Mouse (Mus musculus) adipocyte (in vitro differentiated cells): ENCODE measurements at regions not wholly inside any gene's neighbourhood (a gene's known extent, or its start where the extent isn't known, plus 50 kb on each side); places are given as distances from the start of the nearest gene placed in this dataset.
A peak's percentile ranks its signal among the peaks of the same experiment; 100 is the strongest.

ENCODE experiments used
- DNase-seq: peaks from one replicate; pipeline ENCODE4 v3.0.0-alpha.2; 2016; ENCODE audit warnings: low spot score

DNA sequence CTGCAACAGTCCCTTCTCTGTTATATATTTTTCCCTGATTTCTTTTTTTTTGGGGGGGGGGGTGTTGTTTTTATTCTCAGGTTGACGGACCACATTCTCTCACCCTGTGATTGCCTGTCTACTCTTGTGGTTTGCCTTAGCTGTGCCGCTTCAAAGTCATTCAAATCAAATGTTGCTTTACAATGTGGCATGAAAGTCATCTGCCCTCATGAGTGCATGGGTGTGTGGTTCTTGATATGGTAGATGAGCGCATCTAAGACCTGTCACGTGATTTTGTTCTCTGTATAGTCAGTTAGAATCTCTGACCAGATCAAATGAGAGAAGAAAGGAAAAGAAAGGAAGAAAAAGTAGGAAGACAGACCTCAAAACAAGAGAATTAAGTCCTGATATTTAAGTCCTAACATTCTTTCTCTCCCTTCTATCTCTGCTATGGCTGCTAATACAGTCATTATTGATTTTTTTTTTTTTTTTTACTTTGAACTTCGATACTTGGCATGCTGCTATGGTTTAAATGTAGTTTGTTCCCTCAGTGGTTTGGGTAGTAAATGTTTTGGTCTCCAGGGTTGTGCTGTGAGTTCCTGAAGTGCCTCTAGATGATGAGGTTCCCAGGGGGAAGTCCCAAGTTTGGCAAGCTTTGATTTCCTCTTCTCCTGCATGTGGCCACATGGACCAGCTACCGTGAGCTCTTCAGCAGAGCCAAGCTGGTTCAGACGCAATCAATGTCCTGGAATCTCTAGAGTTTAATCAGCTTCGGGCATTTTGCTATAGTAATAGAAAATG lies 91.2 kb upstream of the Npas2 start:
- no peak for DNase-seq

GRCm38 (mm10) chr1:39102989-39103910 lies 90.3 kb upstream of the Npas2 start:
- no peak for DNase-seq

DNA sequence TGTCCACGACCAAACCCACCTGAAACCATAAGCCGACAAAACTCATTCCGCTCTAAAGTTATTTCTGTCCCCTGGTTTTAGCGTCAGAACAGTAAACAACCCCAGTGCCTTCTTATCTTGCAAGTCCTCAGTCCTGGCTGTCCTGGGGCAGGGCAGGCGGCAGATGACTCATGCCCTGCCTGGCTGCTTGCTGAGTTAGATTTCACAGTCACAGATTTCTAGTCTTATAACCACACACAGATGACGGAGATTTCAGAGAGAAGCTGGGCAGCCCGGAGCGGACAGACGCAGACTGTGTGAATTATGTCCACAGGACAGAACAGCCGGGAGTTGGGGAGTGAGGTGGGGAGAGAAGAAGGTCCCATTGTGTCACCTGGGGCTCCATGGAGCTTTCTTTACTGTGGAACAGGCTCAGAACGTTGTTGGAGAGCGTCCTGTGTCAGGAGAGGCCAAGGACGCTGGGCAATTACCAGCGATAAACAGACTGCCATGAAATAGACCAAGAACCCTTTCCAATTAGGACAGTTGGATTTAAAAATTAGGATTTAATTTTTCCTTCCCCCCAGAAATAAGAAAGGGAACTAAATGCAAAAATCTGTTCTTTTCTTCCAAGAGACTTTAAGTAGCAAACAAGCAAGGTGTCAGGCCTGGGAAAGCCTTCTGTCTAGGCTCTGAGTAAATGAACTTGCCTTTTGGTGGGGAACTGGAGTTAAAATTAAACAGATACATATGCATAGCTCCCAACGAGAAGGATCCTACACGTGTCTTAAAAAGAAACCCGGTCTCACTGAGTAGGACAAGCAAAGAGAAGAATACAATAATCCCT lies 87.8 kb upstream of the Npas2 start:
- DNase-seq, result peak; percentile 74

DNA sequence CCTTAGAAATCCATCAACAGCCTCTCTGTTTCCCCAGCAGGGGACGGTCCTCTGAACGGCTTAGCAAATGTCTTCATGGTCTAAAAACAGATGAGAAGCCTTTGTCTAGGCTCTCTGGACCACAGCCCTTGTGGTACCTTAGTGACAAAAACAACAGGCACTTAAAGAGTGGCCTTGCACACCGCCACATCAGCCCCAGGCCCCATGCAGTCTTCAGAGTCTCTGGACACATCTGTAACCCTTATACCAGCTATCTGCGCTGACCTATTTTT lies 87.2 kb upstream of the Npas2 start:
- no peak for DNase-seq

DNA sequence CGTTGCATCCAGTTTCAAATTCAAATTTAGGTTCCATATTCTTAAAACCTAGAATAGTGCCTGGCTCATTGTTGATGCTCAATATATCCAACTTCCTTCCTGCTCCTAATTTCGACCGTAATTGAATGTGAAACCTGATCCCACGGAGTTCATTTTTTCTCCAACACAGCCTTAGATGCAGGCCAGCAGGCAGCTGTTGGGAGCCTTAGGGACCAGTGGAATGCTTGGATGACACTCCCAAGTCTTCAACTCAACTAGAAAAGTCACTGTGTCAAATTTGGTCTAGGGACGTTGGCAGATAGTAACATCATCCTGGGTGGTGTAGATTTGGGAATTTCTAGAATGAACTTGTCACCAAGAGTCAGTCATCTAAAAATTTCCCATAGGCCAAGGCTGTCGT lies 86.9 kb upstream of the Npas2 start:
- no peak for DNase-seq

- DNase-seq, result no peak
Measured at GRCm38 (mm10) chr1:39116319-39116718, 77.2 kb upstream of the Npas2 start.

DNA sequence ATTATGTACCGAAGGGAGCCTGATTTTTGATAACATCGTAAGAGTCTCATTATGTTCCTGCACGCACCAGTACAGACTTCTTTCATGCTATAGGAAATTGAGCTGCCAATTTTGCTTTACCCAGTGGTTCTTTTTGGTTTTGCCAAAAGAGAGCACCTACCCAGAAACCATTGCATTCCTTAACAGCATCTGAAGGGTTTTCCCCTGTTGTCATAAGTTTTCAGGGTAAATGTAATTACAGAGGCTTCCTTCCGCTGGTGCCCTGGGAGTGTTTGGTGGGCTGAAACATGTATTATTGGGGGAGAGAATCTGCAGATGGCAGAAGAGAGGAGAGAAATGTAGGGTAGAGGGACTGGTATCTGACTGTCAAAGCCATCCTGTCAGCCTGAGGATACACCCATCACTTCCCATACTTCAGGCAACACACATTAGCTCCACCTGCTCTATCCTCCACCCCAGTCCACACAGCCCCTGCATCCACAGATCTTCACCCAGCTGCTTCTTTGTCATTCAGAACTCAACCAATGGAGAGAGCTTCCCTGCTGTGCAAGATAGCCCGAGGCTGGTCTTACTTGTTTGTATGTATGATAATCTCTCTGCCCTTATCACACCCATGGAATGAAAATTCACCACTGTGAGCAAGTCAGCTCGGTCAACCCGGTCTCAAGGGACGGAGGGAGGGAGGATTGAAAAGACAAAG lies 71.1 kb upstream of the Npas2 start:
- DNase-seq, result no peak

GRCm38 (mm10) chr1:39123081-39123812 lies 70.3 kb upstream of the Npas2 start:
- DNase-seq, result no peak

GRCm38 (mm10) chr1:39123813-39124146 lies 69.8 kb upstream of the Npas2 start:
- no peak for DNase-seq

DNA sequence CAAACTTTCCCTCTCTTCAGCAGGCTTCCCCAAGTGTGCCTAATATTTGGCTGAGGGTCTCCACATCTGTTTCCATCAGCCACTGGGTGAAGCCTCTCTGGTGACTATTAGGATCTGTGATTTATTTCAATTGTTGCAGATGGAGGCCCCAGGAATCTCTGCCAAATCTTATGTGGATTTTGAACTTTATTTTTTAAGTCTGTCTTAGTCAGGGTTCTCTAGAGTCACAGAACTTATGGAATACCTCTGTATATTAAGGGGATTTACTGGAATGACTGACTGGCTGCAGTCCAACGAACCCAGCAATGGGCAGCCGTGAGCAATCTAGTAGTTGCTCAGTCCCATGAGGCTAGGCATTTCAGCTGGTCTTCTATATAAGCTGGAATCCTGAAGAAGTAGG lies 59.0 kb upstream of the Npas2 start:
- no peak for DNase-seq

DNA sequence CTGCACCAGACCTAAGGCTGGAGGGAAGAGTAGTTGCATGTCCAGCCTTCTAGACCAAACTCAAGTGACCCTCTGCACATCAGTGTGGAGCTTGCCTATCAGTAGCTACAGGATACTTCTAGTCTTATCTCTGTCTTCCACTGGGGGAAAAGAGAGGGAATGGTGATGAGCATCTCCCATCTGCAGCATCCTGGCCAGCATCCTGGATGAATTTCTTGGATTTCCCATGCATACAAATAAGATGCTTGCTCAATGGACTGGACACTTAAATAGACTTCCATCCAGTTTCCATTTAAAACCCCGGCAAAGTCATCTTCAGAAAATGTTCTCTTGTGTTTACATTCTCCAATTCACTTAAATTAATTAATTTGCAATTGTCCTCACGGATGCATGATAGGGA lies 50.5 kb upstream of the Npas2 start:
- DNase-seq, result no peak

DNA sequence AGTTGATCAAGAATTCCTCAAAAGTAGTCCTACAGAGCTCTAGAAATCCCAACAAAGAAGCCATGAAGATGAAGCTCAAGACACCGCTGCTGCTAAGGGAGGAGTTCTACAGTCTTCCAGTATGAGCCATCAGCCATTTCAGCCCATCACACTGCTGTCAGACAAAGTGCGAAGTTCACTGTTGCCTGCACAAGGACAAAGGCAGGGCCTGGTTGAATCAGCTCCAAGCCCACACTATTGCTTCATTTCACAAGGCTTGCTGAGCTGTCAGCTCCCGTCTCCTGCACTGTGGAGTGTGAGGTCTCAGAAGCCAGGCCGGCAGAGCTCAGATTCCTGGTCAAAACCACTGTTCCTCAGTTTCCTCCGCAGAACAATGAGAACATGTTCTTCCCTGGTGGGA lies 49.9 kb upstream of the Npas2 start:
- peak; percentile 47 for DNase-seq
